Mouse (Mus musculus) kidney, postnatal 14 days (tissue): ENCODE results near the gene Smyd1.
"Not testable (repeated sequence)": the region's sequence is repeated elsewhere in the genome, so short reads cannot be mapped to it uniquely, and the experiment has no call there.

ENCODE experiments used
- DNase-seq: peaks from one replicate; pipeline ENCODE4 v3.0.0; 2022; ENCODE audit warnings: mixed read lengths

Smyd1 gene

GRCm38 (mm10) chr6:71321826-71322283 is at the start of gene Smyd1:
TSS of gene Smyd1 (minus strand) at chr6:71322233.
- no peak for DNase-seq

GRCm38 (mm10) chr6:71371085-71371605 is 49.1 kb upstream of the Smyd1 start:
- DNase-seq: no peak

GRCm38 (mm10) chr6:71369416-71369815 is 47.4 kb upstream of the Smyd1 start:
- DNase-seq: no peak

GRCm38 (mm10) chr6:71363995-71364394 is 42.0 kb upstream of the Smyd1 start:
- no peak for DNase-seq

- DNase-seq: no peak
Observed at GRCm38 (mm10) chr6:71361156-71361670, 39.2 kb upstream of the Smyd1 start.

- DNase-seq: no peak
Observed at GRCm38 (mm10) chr6:71360751-71361150, 38.7 kb upstream of the Smyd1 start.

GRCm38 (mm10) chr6:71360221-71360620 is 38.2 kb upstream of the Smyd1 start:
- DNase-seq: no peak

- no peak for DNase-seq
Observed at GRCm38 (mm10) chr6:71357493-71357892, 35.5 kb upstream of the Smyd1 start.

GRCm38 (mm10) chr6:71353722-71354121 is 31.7 kb upstream of the Smyd1 start:
- no peak for DNase-seq

- DNase-seq: no peak
Observed at GRCm38 (mm10) chr6:71352866-71353427, 30.9 kb upstream of the Smyd1 start.

GRCm38 (mm10) chr6:71352201-71352600 is 30.2 kb upstream of the Smyd1 start:
- no peak for DNase-seq

GRCm38 (mm10) chr6:71351201-71351600 is 29.2 kb upstream of the Smyd1 start:
- DNase-seq: no peak

GRCm38 (mm10) chr6:71348006-71348405 is 26.0 kb upstream of the Smyd1 start:
- no peak for DNase-seq

GRCm38 (mm10) chr6:71341179-71341578 is 19.1 kb upstream of the Smyd1 start:
- DNase-seq: no peak

GRCm38 (mm10) chr6:71339351-71339750 is 17.3 kb upstream of the Smyd1 start:
- no peak for DNase-seq

- no peak for DNase-seq
Observed at GRCm38 (mm10) chr6:71338941-71339340, 16.9 kb upstream of the Smyd1 start.

- no peak for DNase-seq
Observed at GRCm38 (mm10) chr6:71337666-71338065, 15.6 kb upstream of the Smyd1 start.

- no peak for DNase-seq
Observed at GRCm38 (mm10) chr6:71333578-71334273, 11.7 kb upstream of the Smyd1 start.

GRCm38 (mm10) chr6:71333031-71333430 is 11.0 kb upstream of the Smyd1 start:
- no peak for DNase-seq

- no peak for DNase-seq
Observed at GRCm38 (mm10) chr6:71332236-71332965, 10.4 kb upstream of the Smyd1 start.

- DNase-seq: not testable (repeated sequence)
Observed at GRCm38 (mm10) chr6:71331491-71331890, 9.5 kb upstream of the Smyd1 start.

GRCm38 (mm10) chr6:71330486-71330885 is 8.5 kb upstream of the Smyd1 start:
- no peak for DNase-seq

GRCm38 (mm10) chr6:71329881-71330280 is 7.8 kb upstream of the Smyd1 start:
- DNase-seq: no peak
